Mouse (Mus musculus): ENCODE results near the gene Ptges2. TPM values are rescaled to one million over a fixed set of nuclear protein-coding genes. Genes with fewer than 3 reads are reported as not detected.
A peak's percentile ranks its signal among the peaks of the same experiment; 100 is the strongest.

The Ptges2 gene
- polyA plus RNA-seq, 1 experiment from 2014 or later, result 21.8 TPM

DNA sequence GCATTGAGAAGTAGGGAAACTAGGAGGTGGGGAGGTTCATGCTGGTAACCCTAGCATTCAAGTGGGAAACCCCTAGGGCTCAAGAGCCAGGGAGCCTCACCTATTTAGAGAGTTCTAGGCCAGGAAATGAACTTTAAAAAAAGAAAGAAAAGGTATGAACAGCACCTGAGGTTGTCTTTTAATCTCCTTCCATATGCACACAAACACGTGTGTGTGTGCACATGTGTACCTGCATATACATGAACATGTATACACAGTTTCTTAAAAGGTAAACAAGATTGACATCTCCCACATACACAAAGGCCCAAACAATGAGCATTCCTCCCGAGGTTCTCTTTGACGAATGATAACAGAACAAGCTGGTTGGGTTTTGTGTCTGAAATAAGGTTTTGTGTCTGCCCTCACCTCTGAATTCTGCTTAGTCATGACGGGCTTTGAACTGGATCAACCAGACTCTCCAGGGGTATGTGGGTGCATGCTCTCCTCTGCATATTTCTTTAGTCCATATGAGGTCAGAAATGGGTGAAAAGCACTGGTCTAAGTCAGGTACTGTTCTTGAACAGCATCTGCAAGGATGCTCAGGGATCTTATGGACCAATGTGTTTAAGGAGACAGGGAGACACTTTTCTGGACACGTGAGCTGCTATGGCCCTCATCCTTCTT lies 58.1 kb downstream of the Ptges2 start:
- H3K4me3 ChIP-seq (ENCODE audit: low read depth, low read length), result no peak overlapping the region
- no peaks in the 10 kb centered on the region for H3K36me3 ChIP-seq (ENCODE audit: insufficient read depth, low read length)
- H3K4me1 ChIP-seq (ENCODE audit: insufficient read depth, low read depth, low read length), result peaks cover 28% of the 10 kb centered on the region; the same call in 1 of the 2 replicates
- peak overlapping the region; percentile 47; the same call in 1 of the 2 replicates for H3K27ac ChIP-seq (ENCODE audit: low read length)
- no peak for ATAC-seq
- no peak overlapping the region for H3K4me2 ChIP-seq (replicated peaks; ENCODE audit: low read depth, low read length)
- 61% methylated on average over 5 of the region's 5 CpGs for WGBS
- no peak overlapping the region for H3K9ac ChIP-seq (replicated peaks; ENCODE audit: low read depth)
- no peak for TF ChIP-seq EP300 (IDR thresholded peaks at IDR 0.05)
- DNase-seq (ENCODE audit: low spot score), result no peak
- H3K27me3 ChIP-seq (replicated peaks; ENCODE audit: insufficient read depth, low read length), result no peaks in the 10 kb centered on the region
- H3K9me3 ChIP-seq (ENCODE audit: low read length), result no peaks in the 10 kb centered on the region

DNA sequence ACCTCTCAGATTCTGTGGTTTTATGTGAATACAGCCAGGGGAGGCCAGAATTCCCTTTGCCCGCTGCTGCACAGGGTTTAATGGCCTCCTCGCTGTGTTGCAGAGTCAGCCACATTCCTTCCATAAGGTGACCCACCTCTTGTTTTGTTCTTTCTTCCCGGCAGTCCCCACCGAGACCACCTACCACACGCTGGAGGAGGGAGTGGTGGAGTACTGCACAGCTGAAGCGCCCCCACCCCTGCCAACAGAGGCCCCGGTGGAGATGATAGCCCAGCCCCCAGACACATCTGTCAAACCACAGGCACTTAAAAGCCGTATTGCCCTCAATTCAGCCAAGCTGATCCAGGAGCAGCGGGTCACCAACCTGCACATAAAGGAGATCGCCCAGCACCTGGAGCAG lies 58.9 kb downstream of the Ptges2 start:
- Histone ChIP-seq H3K9me3 (ENCODE audit: low read length) (no peaks in the 10 kb centered on the region), H3K27me3 (replicated peaks; ENCODE audit: insufficient read depth, low read length) (no peaks in the 10 kb centered on the region), H3K27ac (ENCODE audit: low read length) (peak overlapping the region; percentile 47; the same call in 1 of the 2 replicates), H3K36me3 (ENCODE audit: insufficient read depth, low read length) (no peaks in the 10 kb centered on the region), H3K4me2 (replicated peaks; ENCODE audit: low read depth, low read length) (no peak overlapping the region), H3K4me1 (ENCODE audit: insufficient read depth, low read depth, low read length) (peaks cover 28% of the 10 kb centered on the region; the same call in 1 of the 2 replicates), H3K9ac (replicated peaks; ENCODE audit: low read depth) (no peak overlapping the region), H3K4me3 (ENCODE audit: low read depth, low read length) (no peak overlapping the region)
- no peak for ATAC-seq
- TF ChIP-seq EP300 (IDR thresholded peaks at IDR 0.05) (no peak), CTCF (IDR thresholded peaks at IDR 0.05) (no peak)
- WGBS, result 63% methylated on average over 10 of the region's 10 CpGs
- no peak for DNase-seq (ENCODE audit: low spot score)

- Histone ChIP-seq H3K27me3 (replicated peaks; ENCODE audit: insufficient read depth, low read length) (no peaks in the 10 kb centered on the region), H3K9me3 (ENCODE audit: low read length) (no peaks in the 10 kb centered on the region), H3K4me3 (ENCODE audit: low read depth, low read length) (no peak overlapping the region), H3K4me2 (replicated peaks; ENCODE audit: low read depth, low read length) (no peak overlapping the region), H3K27ac (ENCODE audit: low read length) (peak overlapping the region; percentile 71), H3K4me1 (ENCODE audit: insufficient read depth, low read depth, low read length) (peaks cover 26% of the 10 kb centered on the region; the same call in 1 of the 2 replicates), H3K9ac (replicated peaks; ENCODE audit: low read depth) (no peak overlapping the region), H3K36me3 (ENCODE audit: insufficient read depth, low read length) (no peaks in the 10 kb centered on the region)
- ATAC-seq (peak; percentile 23), DNase-seq (ENCODE audit: low spot score) (peak; percentile 72)
- TF ChIP-seq CTCF (IDR thresholded peaks at IDR 0.05) (no peak), EP300 (IDR thresholded peaks at IDR 0.05) (peak; percentile 76)
- 61% methylated on average over 8 of the region's 8 CpGs for WGBS
Measured at GRCm38 (mm10) chr2:32455101-32455500, 59.4 kb downstream of the Ptges2 start.

Other genes with a start within 250 kb of the Ptges2 start
- gene Prrc2b, start 244.8 kb upstream of the Ptges2 start, polyA plus RNA-seq (2015; fragmentation: Nextera tagmentation; extraction: Ambion mirVana), result 21.2 and 24.6 TPM in 2 replicates
- 9.2 TPM in 2 replicates for gene Pomt1, start 159.3 kb upstream of the Ptges2 start, polyA plus RNA-seq (2015; fragmentation: Nextera tagmentation; extraction: Ambion mirVana)
- gene Uck1, start 135.7 kb upstream of the Ptges2 start, polyA plus RNA-seq (2015; fragmentation: Nextera tagmentation; extraction: Ambion mirVana), result 50.9 and 57.7 TPM in 2 replicates
- 20.0 and 21.9 TPM in 2 replicates for gene Golga2, start 108.5 kb upstream of the Ptges2 start, polyA plus RNA-seq (2015; fragmentation: Nextera tagmentation; extraction: Ambion mirVana)
- 290 and 299 TPM in 2 replicates for gene Swi5, start 107.8 kb upstream of the Ptges2 start, polyA plus RNA-seq (2015; fragmentation: Nextera tagmentation; extraction: Ambion mirVana)
- gene Ciz1, start 43.6 kb upstream of the Ptges2 start, polyA plus RNA-seq (2015; fragmentation: Nextera tagmentation; extraction: Ambion mirVana), result 20.1 and 20.4 TPM in 2 replicates
- gene Dnm1, start 42.6 kb upstream of the Ptges2 start, polyA plus RNA-seq (2015; fragmentation: Nextera tagmentation; extraction: Ambion mirVana), result 5.0 and 5.1 TPM in 2 replicates
- 73.4 and 78.1 TPM in 2 replicates for gene 1110008P14Rik, start 14.0 kb upstream of the Ptges2 start, polyA plus RNA-seq (2015; fragmentation: Nextera tagmentation; extraction: Ambion mirVana)
- gene Lcn2, start 7.6 kb upstream of the Ptges2 start, polyA plus RNA-seq (2015; fragmentation: Nextera tagmentation; extraction: Ambion mirVana), result 223 and 355 TPM in 2 replicates
- 4.1 and 4.6 TPM in 2 replicates for gene Naif1, start 54.6 kb downstream of the Ptges2 start, polyA plus RNA-seq (2015; fragmentation: Nextera tagmentation; extraction: Ambion mirVana)
- 16.7 and 21.5 TPM in 2 replicates for gene Slc25a25, start 55.5 kb downstream of the Ptges2 start, polyA plus RNA-seq (2015; fragmentation: Nextera tagmentation; extraction: Ambion mirVana)
- 8.0 and 8.4 TPM in 2 replicates for gene Fam102a, start 139.4 kb downstream of the Ptges2 start, polyA plus RNA-seq (2015; fragmentation: Nextera tagmentation; extraction: Ambion mirVana)
- gene Dpm2, start 175.0 kb downstream of the Ptges2 start, polyA plus RNA-seq (2015; fragmentation: Nextera tagmentation; extraction: Ambion mirVana), result 103 and 112 TPM in 2 replicates
- not detected in 2 replicates for gene Pip5kl1, start 178.9 kb downstream of the Ptges2 start, polyA plus RNA-seq (2015; fragmentation: Nextera tagmentation; extraction: Ambion mirVana)
- not detected in 2 replicates for gene 9430097D07Rik, start 179.8 kb downstream of the Ptges2 start, polyA plus RNA-seq (2015; fragmentation: Nextera tagmentation; extraction: Ambion mirVana)
- gene St6galnac4, start 191.2 kb downstream of the Ptges2 start, polyA plus RNA-seq (2015; fragmentation: Nextera tagmentation; extraction: Ambion mirVana), result 32.0 and 38.9 TPM in 2 replicates
- 13.4 and 14.4 TPM in 2 replicates for gene St6galnac6, start 203.8 kb downstream of the Ptges2 start, polyA plus RNA-seq (2015; fragmentation: Nextera tagmentation; extraction: Ambion mirVana)
- 31.7 and 36.3 TPM in 2 replicates for gene Ak1, start 225.9 kb downstream of the Ptges2 start, polyA plus RNA-seq (2015; fragmentation: Nextera tagmentation; extraction: Ambion mirVana)

All from lung, postnatal 0 days (tissue).